In the genomic region with DNA sequence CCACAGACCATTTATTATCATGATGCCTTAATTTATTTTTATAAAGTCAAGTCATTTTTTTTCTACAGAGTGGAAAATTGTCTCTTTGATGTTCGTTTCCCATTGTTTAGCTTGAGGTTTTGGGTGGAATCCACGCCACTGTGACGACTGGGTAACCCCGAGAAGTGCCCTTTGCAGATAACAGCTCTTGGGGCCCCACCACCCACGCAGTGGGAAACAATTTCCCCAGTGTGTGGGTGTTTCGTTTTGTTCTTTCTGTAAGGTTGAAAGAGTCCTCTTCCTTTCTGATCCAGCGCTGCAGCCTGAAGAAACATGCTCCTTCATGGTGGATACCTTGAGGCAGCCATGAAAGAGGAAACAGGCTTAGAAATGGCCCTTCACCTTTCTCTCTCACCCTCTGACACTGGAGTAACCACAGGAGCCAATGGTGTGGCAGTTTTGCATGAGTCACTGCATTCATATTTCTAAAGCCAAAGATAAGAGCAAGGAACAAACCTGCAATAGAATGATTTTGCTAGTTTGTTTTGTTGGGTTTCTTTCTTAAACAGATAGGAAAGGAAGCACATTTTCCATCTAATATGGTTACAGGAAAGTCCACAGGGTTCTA, we compare ENCODE assay signal across 14 mouse cellular contexts.
DNase-seq lines count a peak whose midpoint lies in the region; ATAC-seq lines count a peak whose summit lies in the region.
"Had no signal": no experiment of that assay in that cellular context is flagged by ENCODE, and none has a peak within 500 bp of the region (broad histone marks: within the 10 kb centered on the region; RNA-seq: fewer than 3 reads in every experiment).

No protein-coding gene starts in this region.

- ATAC-seq in megakaryocyte-erythroid progenitor cell, adult 5-6 weeks (replicated peaks; ENCODE audit: low FRiP score, low TSS enrichment, poor library complexity, severe bottlenecking) = peak; percentile 56
- ATAC-seq: forebrain, embryonic 15.5 days; Patski had no signal

- DNase-seq in heart, adult 11 months = peak; percentile 53
- DNase-seq in heart, postnatal 10 days = no peak
- DNase-seq in T-cell, adult 2 months (ENCODE audit: low spot score) = peak; percentile 73
- DNase-seq in thymus, postnatal 14 days = peak; percentile 77
- no peak for DNase-seq in ovary, postnatal 14 days (ENCODE audit: low spot score)
- no peak for DNase-seq in kidney, adult 9 months
- no peak for DNase-seq in cerebellum, adult 9-10 months
- DNase-seq: adrenal gland, adult 8-10 months; gastrocnemius, adult 2 months; heart, postnatal 14 days; lung, embryonic 14.5 days had no signal

- intact Hi-C loops in heart, postnatal 10 days (cut with DNase I) = no loop called here

Comparison
In these comparisons a context has a peak if more than half of its experiments do, and no peak if none do; other contexts are left out.
1. DNase-seq: peak in heart, adult 11 months (single experiment), T-cell, adult 2 months (single experiment) and thymus, postnatal 14 days (single experiment); none in heart, postnatal 10 days (0 of 2), ovary, postnatal 14 days (single experiment), kidney, adult 9 months (single experiment) and cerebellum, adult 9-10 months (single experiment).